Mouse (Mus musculus) kidney, adult 2 months (tissue): ENCODE measurements around the gene Emc3. TPM values are rescaled to one million over a fixed set of nuclear protein-coding genes. Genes with fewer than 3 reads are reported as not detected.

Source experiments
- DNase-seq: peaks from one replicate; pipeline ENCODE4 v3.0.0; 2021
- H3K27ac ChIP-seq: fragments of 200-500 bp; 2 replicates; pipeline ENCODE4 v1.5.1; 2012; ENCODE audit warnings: low read depth, low read length, control low read depth, inconsistent platforms; ENCODE audit not compliant: insufficient read depth
- H3K27me3 ChIP-seq: fragments of 200-500 bp; replicated peaks from 2 replicates; pipeline ENCODE4 v1.6.1; 2012; ENCODE audit warnings: mild to moderate bottlenecking, moderate library complexity, low read length, inconsistent platforms; ENCODE audit not compliant: control insufficient read depth, insufficient read depth
- H3K36me3 ChIP-seq: fragments of 200-500 bp; 2 replicates; pipeline ENCODE4 v1.6.1; 2012; ENCODE audit warnings: mild to moderate bottlenecking, moderate library complexity, low read length, inconsistent platforms; ENCODE audit not compliant: control insufficient read depth, insufficient read depth
- H3K4me1 ChIP-seq: fragments of 200-500 bp; 2 replicates; pipeline ENCODE4 v1.6.1; 2011; ENCODE audit warnings: low read length; ENCODE audit not compliant: control insufficient read depth, insufficient read depth
- H3K4me3 ChIP-seq: fragments of 200-500 bp; 2 replicates; pipeline ENCODE4 v1.5.1; 2011; ENCODE audit warnings: mild to moderate bottlenecking, low read depth, low read length, control low read depth; ENCODE audit not compliant: insufficient read depth
- CTCF ChIP-seq: fragments of 200-500 bp; conservative IDR thresholded peaks from 2 replicates; pipeline ENCODE4 v1.5.1; 2011; ENCODE audit warnings: low read depth, mild to moderate bottlenecking, control low read depth, low read length, moderate library complexity, mixed read lengths; ENCODE audit not compliant: insufficient read depth, insufficient read length
- POLR2A ChIP-seq: fragments of 200-500 bp; IDR thresholded peaks from one replicate; pipeline ENCODE4 v1.6.1; 2011; ENCODE audit warnings: low read depth, low read length, control low read depth
- WGBS: fragments of 180-500 bp; shearing (Covaris S2); methylation state at CpG from one replicate; pipeline ENCODE4 v1.1.7; 2018; 5-methylcytosine and 5-hydroxymethylcytosine counted together
- polyA plus RNA-seq: library from polyadenylated mRNA; depleted of rRNA; stranded (reverse); fragments of >200 nt; gene quantifications from 2 replicates; pipeline ENCODE4 v1.2.3, GENCODE M21; 2012; rRNA removed

Gene Emc3
- polyA plus RNA-seq, 1 experiment: 64.5 TPM

- TF ChIP-seq POLR2A (no peak), CTCF (no peak)
- DNase-seq: peak; percentile 89
- 10% methylated on average over 12 of the region's 12 CpGs for WGBS
- Histone ChIP-seq H3K4me1 (peaks cover 5% of the 10 kb centered on the region; the same call in 1 of the 2 replicates), H3K4me3 (peak within 1 kb of the TSS; percentile 37), H3K27ac (peak within 1 kb of the TSS; percentile 36; the same call in 1 of the 2 replicates), H3K27me3 (no peaks in the 10 kb centered on the region), H3K36me3 (no peaks in the 10 kb centered on the region)
Measured at GRCm38 (mm10) chr6:113471297-113471936, 60.0 kb downstream of the Emc3 start, which contains the start of gene Il17rc. TSS of gene Il17rc (plus strand) at chr6:113471427.

GRCm38 (mm10) chr6:113469432-113469831 is 62.0 kb downstream of the Emc3 start:
- H3K36me3 ChIP-seq: no peaks in the 10 kb centered on the region
- H3K4me3 ChIP-seq: peak overlapping the region; percentile 36; the same call in 1 of the 2 replicates
- H3K27me3 ChIP-seq: no peaks in the 10 kb centered on the region
- H3K4me1 ChIP-seq: peaks cover 5% of the 10 kb centered on the region; the same call in 1 of the 2 replicates
- TF ChIP-seq POLR2A (no peak), CTCF (peak; percentile 86)
- H3K27ac ChIP-seq: no peak overlapping the region
- DNase-seq: peak; percentile 85
- 3% methylated on average over 31 of the region's 31 CpGs for WGBS

- TF ChIP-seq POLR2A (no peak), CTCF (peak; percentile 91)
- 4% methylated on average over 9 of the region's 9 CpGs for WGBS
Measured at GRCm38 (mm10) chr6:113469021-113469420, 62.4 kb downstream of the Emc3 start.

GRCm38 (mm10) chr6:113468512-113468911 is 62.9 kb downstream of the Emc3 start:
- H3K27ac ChIP-seq: no peak overlapping the region
- DNase-seq: no peak
- 78% methylated on average over 3 of the region's 3 CpGs for WGBS
- no peak overlapping the region for H3K4me3 ChIP-seq
- TF ChIP-seq CTCF (no peak), POLR2A (no peak)
- no peaks in the 10 kb centered on the region for H3K27me3 ChIP-seq
- H3K36me3 ChIP-seq: no peaks in the 10 kb centered on the region
- H3K4me1 ChIP-seq: peaks cover 5% of the 10 kb centered on the region; the same call in 1 of the 2 replicates

More at GRCm38 (mm10) chr6:113469021-113469420, 62.4 kb downstream of the Emc3 start:
- Histone ChIP-seq H3K36me3 (no peaks in the 10 kb centered on the region), H3K27me3 (no peaks in the 10 kb centered on the region), H3K4me1 (peaks cover 5% of the 10 kb centered on the region; the same call in 1 of the 2 replicates), H3K27ac (no peak overlapping the region), H3K4me3 (peak overlapping the region; percentile 27; the same call in 1 of the 2 replicates)
- peak; percentile 87 for DNase-seq

- DNase-seq: no peak
- WGBS: 44% methylated on average over 5 of the region's 5 CpGs
- no peak overlapping the region for H3K4me3 ChIP-seq
Measured at GRCm38 (mm10) chr6:113465602-113466001, 65.8 kb downstream of the Emc3 start.

More at GRCm38 (mm10) chr6:113465602-113466001, 65.8 kb downstream of the Emc3 start:
- no peaks in the 10 kb centered on the region for H3K27me3 ChIP-seq
- TF ChIP-seq POLR2A (no peak), CTCF (no peak; the same call in 1 of the 2 replicates)
- no peaks in the 10 kb centered on the region for H3K4me1 ChIP-seq
- no peaks in the 10 kb centered on the region for H3K36me3 ChIP-seq
- no peak overlapping the region for H3K27ac ChIP-seq

Other genes with a start within 250 kb of the Emc3 start
- 0.15 and 1.3 TPM in 2 replicates for gene Cpne9, start 249.3 kb downstream of the Emc3 start, polyA plus RNA-seq
- gene Brpf1, start 224.5 kb downstream of the Emc3 start, polyA plus RNA-seq: 13.2 and 13.5 TPM in 2 replicates
- gene Ogg1, start 204.7 kb downstream of the Emc3 start, polyA plus RNA-seq: 16.4 and 19.4 TPM in 2 replicates
- gene Camk1, start 187.7 kb downstream of the Emc3 start, polyA plus RNA-seq: 57.8 and 63.2 TPM in 2 replicates
- gene Tada3, start 153.8 kb downstream of the Emc3 start, polyA plus RNA-seq: 23.5 and 24.3 TPM in 2 replicates
- gene Arpc4, start 153.5 kb downstream of the Emc3 start, polyA plus RNA-seq: 73.8 and 79.1 TPM in 2 replicates
- 5.9 and 6.4 TPM in 2 replicates for gene Ttll3, start 142.4 kb downstream of the Emc3 start, polyA plus RNA-seq
- gene Rpusd3, start 112.3 kb downstream of the Emc3 start, polyA plus RNA-seq: 159 and 197 TPM in 2 replicates
- gene Cidec, start 95.9 kb downstream of the Emc3 start, polyA plus RNA-seq: 102 and 137 TPM in 2 replicates
- 81.6 and 82.0 TPM in 2 replicates for gene Jagn1, start 89.1 kb downstream of the Emc3 start, polyA plus RNA-seq
- 25.7 and 41.4 TPM in 2 replicates for gene Il17re, start 73.2 kb downstream of the Emc3 start, polyA plus RNA-seq
- gene Il17rc, start 60.2 kb downstream of the Emc3 start, polyA plus RNA-seq: 37.6 and 41.8 TPM in 2 replicates
- gene Creld1, start 48.4 kb downstream of the Emc3 start, polyA plus RNA-seq: 22.3 and 23.6 TPM in 2 replicates
- 0.05 TPM in 1 of 2 replicates, not detected in the other for gene Prrt3, start 29.7 kb downstream of the Emc3 start, polyA plus RNA-seq
- 0.31 and 0.44 TPM in 2 replicates for gene Fancd2, start within 50 bp of the Emc3 start, polyA plus RNA-seq
- gene Fancd2os, start 69.1 kb upstream of the Emc3 start, polyA plus RNA-seq: 0.54 and 1.3 TPM in 2 replicates
- 171 and 216 TPM in 2 replicates for gene Brk1, start 73.1 kb upstream of the Emc3 start, polyA plus RNA-seq
- 19.0 and 24.6 TPM in 2 replicates for gene Vhl, start 92.3 kb upstream of the Emc3 start, polyA plus RNA-seq
- 53.8 and 67.1 TPM in 2 replicates for gene Irak2, start 106.8 kb upstream of the Emc3 start, polyA plus RNA-seq
- gene Tatdn2, start 165.4 kb upstream of the Emc3 start, polyA plus RNA-seq: 32.9 and 35.5 TPM in 2 replicates
- gene Ghrl, start 188.2 kb upstream of the Emc3 start, polyA plus RNA-seq: 0.09 TPM in 1 of 2 replicates, not detected in the other
- gene Sec13, start 209.1 kb upstream of the Emc3 start, polyA plus RNA-seq: 140 and 155 TPM in 2 replicates